Mouse (Mus musculus): ENCODE measurements around the gene Syne1. TPM values are rescaled to one million over a fixed set of nuclear protein-coding genes. Genes with fewer than 3 reads are reported as not detected.

Gene Syne1
- total RNA-seq, 2 experiments from 2014 or later = 61.8 to 62.6 TPM

GRCm38 (mm10) chr10:5058876-5059275 lies 492.4 kb downstream of the Syne1 start:
- DNase-seq = no peak

- DNase-seq = no peak
These were observed 493.6 kb downstream of the Syne1 start for GRCm38 (mm10) chr10:5057661-5058060.

GRCm38 (mm10) chr10:5056940-5057339 lies 494.3 kb downstream of the Syne1 start:
- DNase-seq = no peak

- no peak for DNase-seq
These were observed 495.0 kb downstream of the Syne1 start for GRCm38 (mm10) chr10:5056243-5056735.

GRCm38 (mm10) chr10:5045671-5046070 lies 505.6 kb downstream of the Syne1 start:
- DNase-seq = no peak

- no peak for DNase-seq
These were observed 506.1 kb downstream of the Syne1 start for GRCm38 (mm10) chr10:5045213-5045612.

GRCm38 (mm10) chr10:5044481-5044880 lies 506.8 kb downstream of the Syne1 start:
- DNase-seq = no peak

- no peak for DNase-seq
These were observed 510.0 kb downstream of the Syne1 start for GRCm38 (mm10) chr10:5041254-5041653.

GRCm38 (mm10) chr10:5032192-5033048 lies 518.9 kb downstream of the Syne1 start:
- DNase-seq = no peak

GRCm38 (mm10) chr10:5029883-5030282 lies 521.4 kb downstream of the Syne1 start:
- DNase-seq = no peak

GRCm38 (mm10) chr10:5029161-5029560 lies 522.1 kb downstream of the Syne1 start:
- no peak for DNase-seq

GRCm38 (mm10) chr10:5028301-5028700 lies 523.0 kb downstream of the Syne1 start:
- DNase-seq = no peak

- DNase-seq = no peak
These were observed 524.1 kb downstream of the Syne1 start for GRCm38 (mm10) chr10:5027208-5027607.

- DNase-seq = no peak
These were observed 525.4 kb downstream of the Syne1 start for GRCm38 (mm10) chr10:5025906-5026305.

- DNase-seq = no peak
These were observed 534.1 kb downstream of the Syne1 start for GRCm38 (mm10) chr10:5017148-5017547.

- no peak for DNase-seq
These were observed 536.3 kb downstream of the Syne1 start for GRCm38 (mm10) chr10:5014976-5015375.

- DNase-seq = no peak
These were observed 539.3 kb downstream of the Syne1 start for GRCm38 (mm10) chr10:5012004-5012403.

- DNase-seq = no peak
These were observed 542.4 kb downstream of the Syne1 start for GRCm38 (mm10) chr10:5008795-5009366.

GRCm38 (mm10) chr10:4996592-4996991 lies 554.7 kb downstream of the Syne1 start:
- DNase-seq = no peak

- DNase-seq = no peak
These were observed 557.5 kb downstream of the Syne1 start for GRCm38 (mm10) chr10:4993802-4994201.

GRCm38 (mm10) chr10:4983919-4984318 lies 567.4 kb downstream of the Syne1 start:
- DNase-seq = no peak

GRCm38 (mm10) chr10:4977374-4977773 lies 573.9 kb downstream of the Syne1 start:
- no peak for DNase-seq

GRCm38 (mm10) chr10:4976557-4976956 lies 574.7 kb downstream of the Syne1 start:
- no peak for DNase-seq

GRCm38 (mm10) chr10:4974246-4974645 lies 577.0 kb downstream of the Syne1 start:
- DNase-seq = no peak
